Mouse (Mus musculus) layer of hippocampus, postnatal 14 days (tissue): ENCODE data around the gene Exoc6. TPM values are rescaled to one million over a fixed set of nuclear protein-coding genes. Genes with fewer than 3 reads are reported as not detected.
"Not testable (repeated sequence)": the region's sequence is repeated elsewhere in the genome, so short reads cannot be mapped to it uniquely, and the experiment has no call there.

ENCODE experiments used
- DNase-seq, 2 experiments: peaks; one replicate each; pipeline ENCODE4 v3.0.0; 2021 to 2022; ENCODE audit warnings: low spot score in 2 of 2, mixed read lengths in 1 of 2
- long read RNA-seq, 2 experiments: library from polyadenylated mRNA; stranded (forward); transcript quantifications; one replicate each; pipeline ENCODE4 v2.0.0; 2021
- total RNA-seq, 2 experiments: library from RNA; stranded (reverse); gene quantifications; 2 replicates each; pipeline ENCODE4 v1.2.3; 2021

Gene Exoc6
- 10 to 100 TPM; 50.1 to 52.5 TPM for total RNA-seq
- long read RNA-seq, experiment 1, transcript Exoc6-201 (22 exons, 3,543 nt): major isoform, 64 of 72 reads
- long read RNA-seq, experiment 1, partial matches to known transcripts: 2 of 72 reads
- long read RNA-seq, experiment 1, other reads (novel, unspliced or antisense): 6 of 72 reads
- long read RNA-seq, experiment 2, transcript Exoc6-201 (22 exons, 3,543 nt): major isoform, 68 of 83 reads
- long read RNA-seq, experiment 2, partial matches to known transcripts: 7 of 83 reads
- long read RNA-seq, experiment 2, other reads (novel, unspliced or antisense): 8 of 83 reads

DNA sequence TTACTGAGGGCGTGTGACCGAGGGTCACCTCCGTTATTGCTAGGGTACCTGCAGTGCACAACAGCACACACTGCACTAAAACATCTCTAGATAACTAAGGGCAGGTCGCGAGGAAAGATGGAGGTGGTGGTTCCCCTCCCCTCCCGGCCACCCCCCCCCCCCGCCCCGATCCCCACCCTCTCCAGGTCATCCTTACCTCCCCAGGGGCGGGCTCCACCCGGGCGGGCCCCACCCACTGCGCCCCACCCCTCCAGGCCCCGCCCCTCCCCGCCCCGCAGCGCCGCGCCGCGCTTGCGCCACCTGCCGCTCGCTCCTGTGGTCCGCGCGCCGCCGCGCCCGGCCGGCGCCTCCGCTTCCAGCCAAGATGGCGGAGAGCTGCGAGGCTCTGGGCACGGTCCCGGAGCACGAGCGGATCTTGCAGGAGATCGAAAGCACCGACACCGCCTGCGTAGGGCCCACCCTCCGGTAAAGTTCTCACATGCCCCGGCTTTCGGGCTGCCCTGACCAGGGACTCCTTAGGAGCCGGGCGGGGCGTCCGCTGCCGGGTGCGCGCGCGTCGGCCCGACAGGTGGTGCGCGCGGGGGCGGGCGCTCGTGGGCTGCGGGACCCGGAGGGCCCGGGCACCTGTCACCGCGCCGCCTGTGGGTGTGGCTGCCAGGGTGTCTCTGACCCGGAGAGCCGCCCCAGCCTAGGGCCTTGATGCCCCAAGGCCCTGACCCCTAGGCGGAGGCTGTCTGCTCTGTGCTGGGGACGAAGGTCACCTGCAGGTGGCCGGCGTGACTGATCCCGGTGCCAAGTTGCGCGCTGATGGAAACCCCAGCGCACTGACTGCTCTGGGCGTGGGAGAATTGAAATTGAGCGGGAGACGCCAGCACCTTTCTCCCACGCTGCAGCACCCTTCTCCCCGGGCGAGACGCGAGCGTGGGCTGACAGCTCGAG, at the start of gene Exoc6:
Exoc6 (plus strand) TSS at position 318 of the 939 bp plus-strand sequence.
- peak; percentile 68 to 78 for DNase-seq

DNA sequence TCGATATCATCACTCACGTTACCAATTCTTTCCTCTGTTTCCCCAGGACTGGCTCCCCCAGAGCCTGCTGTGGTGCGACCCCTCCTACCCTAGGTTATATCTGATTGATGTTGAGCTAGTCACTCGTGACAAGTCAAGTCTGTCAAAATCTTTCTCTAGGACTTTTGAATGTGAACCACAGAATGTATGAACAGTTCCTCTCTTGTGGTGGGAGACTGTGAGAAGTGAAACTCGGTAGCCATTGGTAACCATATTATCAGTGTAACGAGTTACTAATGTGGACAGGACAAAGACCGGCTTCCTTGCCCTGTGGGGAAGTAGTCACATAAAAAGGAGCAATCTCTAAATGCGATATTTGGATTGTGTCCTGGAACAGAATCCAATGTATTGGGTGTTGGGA, 47.2 kb upstream of the Exoc6 start:
- no peak for DNase-seq

DNA sequence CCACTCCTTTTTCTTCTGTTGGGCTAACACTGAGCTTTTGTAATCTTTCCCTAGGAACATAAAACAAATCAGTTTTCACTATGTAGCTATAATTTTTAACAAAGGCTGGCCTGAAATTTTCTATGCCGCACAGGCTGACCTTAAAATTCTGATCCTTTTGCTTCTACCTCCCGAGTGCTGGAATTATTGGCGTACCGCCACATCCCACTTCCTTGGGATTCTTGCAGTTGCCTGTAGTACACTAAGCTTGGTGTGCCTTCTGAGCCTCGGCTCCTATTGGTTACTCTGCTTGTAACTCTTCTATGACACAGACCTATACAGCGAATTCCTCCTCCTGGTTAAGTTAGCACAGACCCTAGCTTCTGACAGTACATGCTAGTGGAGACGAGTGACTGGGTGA, 44.2 kb upstream of the Exoc6 start:
- DNase-seq: no peak

DNA sequence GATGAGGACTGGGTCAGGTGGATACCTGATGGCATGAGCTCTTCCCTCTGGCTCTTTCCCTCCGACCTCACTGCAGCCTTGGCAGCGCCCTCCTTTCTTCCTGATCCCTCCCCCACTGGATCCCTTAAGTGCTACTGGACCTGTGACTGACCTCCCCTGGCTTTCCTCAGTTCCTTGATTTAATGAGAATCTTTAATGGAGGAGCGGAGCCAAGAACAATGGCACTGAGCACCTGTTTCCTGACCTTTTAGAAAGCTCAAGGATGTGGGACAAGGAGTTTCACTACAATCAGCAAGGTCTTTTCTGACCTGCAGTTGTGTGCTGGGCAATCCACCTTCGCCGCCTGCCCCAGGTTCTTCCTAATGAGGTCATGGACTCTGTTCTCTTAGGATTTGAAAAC, 43.6 kb upstream of the Exoc6 start:
- no peak for DNase-seq

DNA sequence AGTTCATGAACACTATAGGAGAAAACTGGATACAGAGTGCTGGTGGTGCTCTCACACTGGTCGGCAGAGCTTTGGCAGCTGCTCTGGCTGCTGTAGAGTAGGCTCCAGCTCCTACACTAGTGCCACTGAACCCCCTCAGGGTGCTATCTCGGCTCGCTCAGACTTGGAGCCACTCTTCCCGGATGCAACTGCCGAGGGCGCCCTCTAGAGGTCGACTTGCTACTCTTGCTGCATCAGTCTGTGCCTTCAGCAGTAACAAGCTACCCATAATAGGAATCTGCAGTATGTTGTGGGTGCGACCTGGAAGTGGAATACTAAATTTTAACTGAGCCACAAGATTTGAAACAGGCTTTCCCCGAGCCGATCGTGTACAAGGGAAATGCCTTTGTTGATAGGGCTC, 40.5 kb upstream of the Exoc6 start:
- peak; percentile 60 to 67 for DNase-seq

DNA sequence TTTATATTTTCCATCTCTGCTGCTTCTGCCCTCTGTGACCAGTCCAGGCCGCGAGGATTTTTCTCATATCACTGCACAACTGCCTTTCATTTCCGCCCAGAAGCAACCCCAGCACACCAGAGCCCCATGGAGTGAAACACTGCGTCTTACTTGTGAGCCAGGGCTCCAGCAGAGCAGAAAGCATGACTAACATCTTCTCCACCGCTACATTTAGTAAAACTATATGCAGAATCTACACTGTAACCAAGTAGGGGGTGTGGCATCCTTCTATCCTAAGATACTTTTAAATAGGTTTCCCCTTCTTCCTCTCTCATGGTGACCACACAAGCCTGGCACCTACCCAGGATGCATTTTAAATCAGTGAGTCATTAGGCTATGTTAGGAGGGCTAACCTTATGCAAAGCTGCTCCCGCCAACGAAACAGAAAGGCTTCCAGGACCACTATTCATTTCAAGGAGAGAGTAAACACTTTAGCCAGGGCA, 35.4 kb upstream of the Exoc6 start:
- DNase-seq: no peak

DNA sequence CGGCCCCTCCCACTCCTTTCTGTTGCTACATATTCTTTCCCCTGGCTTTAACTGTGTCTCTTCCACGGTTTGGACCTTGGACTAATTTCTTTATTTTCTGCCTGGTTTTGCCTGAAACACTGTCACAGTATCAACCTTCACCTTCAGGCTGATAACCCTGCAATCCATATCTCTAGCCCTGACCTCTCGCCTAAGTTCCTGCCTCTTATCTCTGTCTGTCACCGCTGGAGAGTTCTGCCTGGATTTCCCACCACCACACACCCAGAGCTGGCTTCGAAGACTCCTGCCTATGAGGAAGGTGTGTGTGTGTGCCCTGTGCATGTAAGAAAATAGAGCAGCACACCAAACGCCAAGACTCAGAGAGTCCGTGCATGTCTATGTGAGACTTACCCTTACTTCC, 32.8 kb upstream of the Exoc6 start:
- DNase-seq: no peak

DNA sequence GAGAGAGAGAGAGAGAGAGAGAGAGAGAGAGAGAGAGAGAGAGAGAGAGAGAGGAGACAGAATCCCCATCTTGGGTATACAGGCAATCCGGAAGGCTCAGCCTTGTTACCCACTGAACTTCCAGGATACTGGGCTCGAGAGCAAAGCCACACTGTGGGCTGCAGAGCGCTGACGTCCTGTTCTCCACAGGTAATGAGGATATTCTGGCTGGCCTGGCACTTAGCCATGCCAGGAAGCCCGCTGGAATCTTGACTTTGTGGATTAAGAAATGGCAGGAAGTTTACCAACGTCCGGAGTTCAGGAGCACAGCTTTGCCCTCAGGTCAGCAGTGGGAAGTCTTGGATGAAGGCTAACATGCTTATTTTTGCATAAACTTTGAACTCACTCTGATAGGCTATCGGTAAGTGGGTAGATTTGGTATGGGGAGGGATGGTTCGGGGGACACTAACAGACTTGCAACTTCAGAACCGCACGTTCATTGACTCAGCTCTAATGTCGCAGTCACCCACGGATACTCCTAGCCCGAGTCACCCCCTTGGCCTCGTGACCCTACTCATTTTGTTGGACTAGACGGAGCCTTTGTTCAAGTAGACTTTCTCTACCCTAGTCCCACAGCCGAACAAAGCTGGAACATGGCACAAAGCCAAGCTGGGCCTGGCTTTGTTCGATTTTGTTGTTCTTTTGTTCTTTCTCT, 29.3 kb upstream of the Exoc6 start:
- DNase-seq: no peak

DNA sequence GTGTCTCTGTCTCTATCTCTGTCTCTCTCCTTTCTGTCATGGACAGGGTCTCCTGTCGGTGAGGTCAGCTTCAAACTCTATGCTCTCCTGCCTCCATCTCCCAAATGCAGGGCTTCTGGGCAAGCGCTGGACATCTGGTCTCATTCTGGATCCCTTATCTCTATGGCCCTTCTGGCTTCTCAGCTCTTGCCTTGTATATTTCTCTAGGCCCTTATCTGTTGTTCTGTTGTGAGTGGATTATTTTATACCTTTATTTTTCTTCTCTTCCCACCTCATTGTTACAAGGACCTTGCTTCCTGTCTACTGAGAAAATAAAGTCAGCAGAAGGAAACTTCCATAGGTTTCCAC, 28.8 kb upstream of the Exoc6 start:
- no peak for DNase-seq

DNA sequence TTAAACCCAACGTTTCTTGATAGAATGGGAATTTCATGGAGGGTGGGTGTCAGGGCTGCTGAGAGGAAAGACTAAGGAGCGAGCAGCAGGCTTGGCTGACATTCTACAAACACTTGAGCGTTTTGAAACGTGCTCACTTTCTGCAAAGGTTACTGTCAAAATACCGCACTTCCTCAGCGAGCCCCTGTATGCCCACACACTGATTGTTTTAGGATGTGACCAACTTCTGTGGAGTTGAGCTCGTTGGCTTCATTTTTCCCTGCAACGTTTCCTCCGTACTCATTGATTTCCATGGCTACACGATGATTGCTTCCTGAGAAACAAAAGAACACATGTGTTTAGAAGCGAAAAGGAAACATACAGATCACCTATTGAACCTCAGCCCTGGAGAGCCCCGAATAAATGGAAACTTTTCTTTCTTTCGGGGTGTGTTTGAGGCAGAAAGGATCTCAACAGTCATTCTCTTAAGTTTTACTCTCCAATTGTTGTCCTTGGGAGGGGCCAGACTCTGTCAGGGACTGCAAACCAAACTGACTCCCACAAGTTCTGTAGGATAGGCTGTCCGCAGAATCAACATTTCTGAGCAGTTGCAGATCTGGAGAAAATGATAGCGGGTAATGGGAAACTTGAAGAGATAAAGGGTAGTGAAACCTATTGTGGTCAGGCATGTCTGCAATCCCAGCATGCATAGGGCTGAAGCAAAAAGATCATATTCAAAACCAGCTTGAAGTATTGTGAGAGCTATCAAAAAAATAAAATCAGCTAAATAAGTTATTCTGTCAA, 26.7 kb upstream of the Exoc6 start:
- no peak for DNase-seq

DNA sequence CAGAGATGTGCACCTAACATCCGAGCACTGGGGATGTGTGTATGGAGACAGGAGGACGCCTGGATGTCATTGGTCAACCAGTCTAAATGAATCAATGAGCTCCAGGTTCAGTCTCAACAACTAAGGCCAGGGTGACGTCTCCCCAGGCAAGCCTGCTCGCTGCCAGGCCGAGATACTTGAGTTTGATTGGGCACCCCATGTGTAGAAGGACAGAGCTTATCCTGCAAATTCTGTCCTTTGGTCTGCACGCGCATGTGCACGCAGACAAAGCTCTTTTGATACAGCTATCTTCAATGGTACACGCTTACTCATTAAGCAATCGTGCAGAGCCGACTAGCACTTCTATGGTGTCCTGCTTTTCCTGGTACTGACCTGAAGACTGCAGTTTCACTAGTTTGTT, 24.3 kb upstream of the Exoc6 start:
- no peak for DNase-seq

DNA sequence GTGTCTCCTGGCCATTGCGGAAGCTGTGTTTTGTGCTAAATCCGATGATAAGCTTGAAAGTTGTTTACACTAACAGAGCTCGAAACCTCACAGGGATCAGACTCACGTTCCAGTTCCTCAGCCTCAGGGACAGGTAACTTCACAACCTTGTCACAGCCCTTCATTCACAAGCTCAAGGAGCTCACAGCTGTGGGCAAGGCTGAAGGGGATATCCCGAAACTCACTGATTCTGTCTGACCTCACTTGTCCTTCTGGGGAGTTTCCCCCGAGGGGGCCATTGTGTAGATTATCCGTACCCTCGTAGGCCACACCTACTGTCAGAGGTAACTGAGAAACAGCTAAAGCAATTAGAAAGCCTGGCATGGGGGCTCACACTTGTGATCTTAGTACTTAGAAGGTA, 23.4 kb upstream of the Exoc6 start:
- DNase-seq: no peak

DNA sequence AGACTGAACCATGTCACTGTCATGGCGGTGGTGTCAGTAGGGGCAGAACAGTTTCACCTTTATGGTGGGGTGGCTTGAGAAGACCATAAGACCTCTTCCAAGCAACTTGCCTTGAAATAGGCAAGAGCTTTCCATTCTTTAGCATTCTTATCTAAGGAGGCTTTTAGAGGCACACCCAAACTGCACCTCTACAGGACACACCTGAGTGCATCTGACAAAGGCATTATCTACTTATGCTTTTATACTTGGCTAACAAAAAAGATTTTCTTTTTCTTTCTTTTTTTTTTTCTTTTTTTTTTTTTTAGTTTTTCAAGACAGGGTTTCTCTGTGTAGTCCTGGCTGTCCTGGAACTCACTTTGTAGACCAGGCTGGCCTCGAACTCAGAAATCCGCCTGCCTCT, 22.5 kb upstream of the Exoc6 start:
- DNase-seq: not testable (repeated sequence)

DNA sequence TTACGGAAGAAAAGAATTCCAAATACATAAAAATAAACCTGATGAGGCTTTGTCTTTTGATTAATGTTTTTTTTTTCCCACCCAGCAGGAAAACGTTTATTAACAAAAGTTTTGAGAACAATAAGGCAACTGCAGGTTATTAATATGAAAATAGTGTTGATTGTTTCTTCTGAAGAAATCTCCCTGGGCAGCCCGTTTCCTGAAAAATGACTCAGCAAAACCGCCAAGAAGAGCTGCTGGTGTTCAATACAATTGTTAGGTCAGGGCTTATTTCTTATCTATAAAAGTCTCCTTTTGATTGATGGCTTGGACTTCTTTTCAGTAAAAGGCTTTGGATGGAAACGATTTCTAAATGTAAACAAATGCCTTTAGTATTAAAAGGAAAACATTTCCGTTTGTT, 21.6 kb upstream of the Exoc6 start:
- no peak for DNase-seq

DNA sequence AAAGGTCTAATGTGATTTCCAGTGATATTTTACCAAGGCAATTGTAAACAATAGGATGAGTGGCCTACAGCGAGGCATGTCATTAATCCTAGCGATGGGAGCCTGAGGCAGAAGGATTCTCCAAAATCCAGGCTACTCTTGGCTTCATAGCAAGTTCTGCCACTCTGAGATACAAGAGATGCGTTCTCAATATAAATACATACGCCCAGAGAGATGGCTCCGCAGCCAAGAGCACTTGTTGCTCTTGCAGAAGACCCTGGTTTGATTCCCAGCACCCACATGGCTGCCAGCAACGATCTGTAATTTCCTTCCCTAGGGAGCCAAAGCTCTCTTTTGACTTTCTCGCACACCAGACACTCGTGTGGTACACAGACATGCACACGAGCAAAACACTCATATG, 20.9 kb upstream of the Exoc6 start:
- DNase-seq: no peak

DNA sequence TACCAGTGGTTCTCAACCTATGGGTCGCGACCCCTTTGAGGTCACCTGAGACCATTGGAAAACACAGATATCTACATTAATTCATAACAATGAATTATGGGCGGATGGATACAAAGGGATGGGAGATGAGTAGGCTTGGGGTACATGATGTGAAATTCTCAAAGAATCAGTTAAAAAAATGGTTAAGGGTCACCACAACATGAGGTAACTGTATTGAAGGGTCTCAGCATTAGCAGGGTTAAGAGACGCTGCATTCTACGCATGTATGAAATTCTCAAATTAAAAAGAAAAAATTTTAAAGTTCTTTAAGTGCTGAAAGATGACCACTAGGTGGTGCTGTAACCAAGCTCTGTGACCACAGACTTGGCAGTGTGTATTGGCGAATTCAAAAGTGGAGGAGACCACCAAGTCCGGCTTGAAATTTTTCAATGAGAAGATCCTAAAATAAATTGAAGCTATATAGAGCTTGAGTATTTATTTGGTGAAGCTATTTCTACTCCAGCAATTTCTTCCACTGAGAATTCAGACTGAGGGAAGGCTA, 20.2 kb upstream of the Exoc6 start:
- DNase-seq: peak; percentile 27 to 76

DNA sequence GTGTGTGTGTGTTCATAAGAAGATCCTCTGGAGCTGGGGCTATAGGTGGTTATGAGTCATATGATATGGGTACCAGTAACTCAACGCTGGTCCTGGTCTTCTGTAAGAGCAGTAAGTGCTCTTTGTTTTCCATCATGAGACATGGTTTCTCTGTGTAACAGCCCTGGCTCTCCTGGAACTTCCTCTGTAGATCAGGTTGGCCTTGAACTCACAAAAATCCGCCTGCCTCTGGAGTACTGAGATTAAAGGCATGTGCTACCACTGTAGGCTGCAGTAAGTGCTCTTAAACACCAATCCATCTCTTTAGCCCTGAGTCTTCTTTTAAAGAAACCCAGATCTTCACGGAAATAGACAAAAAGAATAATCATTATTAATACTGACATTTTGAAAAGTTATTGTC, 19.6 kb upstream of the Exoc6 start:
- no peak for DNase-seq

DNA sequence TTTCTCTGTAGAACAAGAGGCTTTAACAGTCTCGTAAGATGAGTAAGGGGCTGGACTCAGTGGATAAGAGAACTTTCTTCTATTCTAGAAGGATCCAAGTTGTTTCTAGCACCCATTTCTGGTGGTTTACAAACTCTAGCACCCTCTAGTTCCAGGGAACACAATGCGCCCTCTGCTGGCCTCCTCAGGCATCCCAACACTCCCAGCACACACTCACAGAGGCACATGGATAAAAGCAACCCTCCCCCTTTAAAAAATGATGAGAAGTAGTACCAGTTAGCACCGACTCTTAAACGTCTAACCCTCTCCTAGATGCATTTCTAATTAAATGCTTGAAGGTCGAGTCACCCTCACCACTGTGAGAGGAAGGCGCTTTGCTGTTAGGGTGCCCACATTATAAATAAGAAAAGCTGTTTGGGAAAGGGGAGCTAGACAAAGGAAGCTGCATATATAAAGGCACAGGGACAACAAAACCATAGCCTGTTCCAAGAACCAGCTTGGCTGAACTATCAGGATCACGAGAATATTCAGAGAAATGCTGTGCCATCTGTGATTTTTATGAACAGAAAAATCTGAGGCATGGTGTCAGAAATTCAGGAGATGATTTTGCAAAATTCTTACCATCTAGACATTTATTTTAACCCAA, 18.9 kb upstream of the Exoc6 start:
- peak; percentile 42 to 65 for DNase-seq

DNA sequence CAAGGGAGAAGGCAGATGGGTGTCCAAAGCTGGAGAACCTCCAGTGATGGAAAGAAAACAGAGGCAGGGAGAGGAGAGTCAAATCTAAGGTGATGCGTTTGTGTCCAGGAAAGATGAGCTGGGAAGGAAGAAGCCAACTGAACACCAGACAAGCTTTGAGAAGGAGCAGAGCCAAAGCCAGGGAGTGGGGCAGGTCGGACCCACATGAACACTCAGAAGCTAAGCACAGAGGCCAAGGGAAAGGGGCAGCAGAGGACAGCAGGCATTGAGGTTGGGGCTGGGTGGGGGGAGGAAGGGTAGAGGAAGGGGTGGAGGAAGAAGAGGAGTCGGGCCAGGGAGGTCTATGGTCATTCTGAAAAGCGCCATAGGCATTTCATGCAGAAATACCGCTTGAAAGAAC, 17.0 kb upstream of the Exoc6 start:
- DNase-seq: no peak

DNA sequence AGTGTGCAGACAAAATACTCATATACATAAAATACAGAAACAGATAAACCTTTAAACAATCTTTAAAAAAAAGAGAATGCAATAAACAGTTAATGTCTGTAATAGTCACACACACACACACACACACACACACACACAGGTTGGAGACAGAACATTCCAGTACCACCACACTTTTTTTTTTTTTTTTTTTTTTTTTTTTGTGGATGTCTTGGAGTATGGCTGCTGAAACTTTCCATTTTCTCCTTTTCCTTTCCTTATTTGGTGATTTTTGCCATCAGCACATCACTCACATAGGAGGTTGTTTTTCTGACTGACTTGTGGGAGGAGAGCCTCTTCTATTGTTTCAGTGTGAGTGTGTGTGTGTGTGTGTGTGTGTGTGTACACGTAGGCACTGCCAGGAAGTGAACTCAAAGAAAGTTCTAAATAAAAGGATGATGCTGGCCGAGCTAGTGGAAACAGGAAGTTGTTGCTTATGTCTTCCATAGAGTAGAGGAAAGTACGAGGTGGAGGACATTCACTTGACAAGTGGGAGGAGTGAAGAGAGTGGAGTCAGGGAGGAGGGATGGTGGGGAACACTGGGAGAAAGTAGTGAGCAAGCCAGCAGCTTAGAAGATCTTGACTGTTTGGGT, 15.4 kb upstream of the Exoc6 start:
- no peak for DNase-seq
